In the genomic region with DNA sequence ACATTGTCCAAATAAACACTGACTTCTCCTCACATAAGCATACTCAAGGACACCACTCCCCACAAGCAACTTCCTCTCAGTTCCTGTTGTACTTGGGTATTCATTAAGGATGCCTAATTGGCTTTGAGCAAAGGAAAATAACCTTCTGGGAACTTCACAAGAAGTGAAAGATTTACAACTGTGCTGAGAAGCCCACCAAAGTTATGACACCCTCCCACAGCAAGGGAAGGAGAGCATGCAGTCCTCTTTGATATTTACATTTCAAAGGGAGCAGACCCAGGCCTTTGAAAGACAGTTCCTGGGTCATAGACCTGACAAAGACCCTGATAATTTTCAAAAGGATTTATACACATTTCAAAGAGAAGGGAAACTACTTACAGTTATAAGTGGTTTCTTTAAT, we compare ENCODE assay signal across 11 mouse cellular contexts.
"Had no signal": no experiment of that assay in that cellular context is flagged by ENCODE, and none has a peak within 500 bp of the region (broad histone marks: within the 10 kb centered on the region; RNA-seq: fewer than 3 reads in every experiment).

No protein-coding gene starts in this region.

- H3K4me2 ChIP-seq: limb, embryonic 15.5 days; liver, embryonic 12.5 days; lung, embryonic 15.5 days; midbrain, embryonic 13.5 days; stomach, embryonic 15.5 days had no signal

- ATAC-seq: intestine, embryonic 16.5 days; liver, embryonic 12.5 days; midbrain, embryonic 13.5 days had no signal

- H3K9me3 ChIP-seq: limb, embryonic 15.5 days; liver, embryonic 12.5 days; lung, embryonic 15.5 days; midbrain, embryonic 13.5 days; stomach, embryonic 15.5 days had no signal

- H3K9ac ChIP-seq: limb, embryonic 15.5 days; liver, embryonic 12.5 days; lung, embryonic 15.5 days; midbrain, embryonic 13.5 days; stomach, embryonic 15.5 days had no signal

- H3K4me3 ChIP-seq: limb, embryonic 15.5 days; liver, embryonic 12.5 days; lung, embryonic 15.5 days; midbrain, embryonic 13.5 days; stomach, embryonic 15.5 days had no signal

- H3K4me1 ChIP-seq: limb, embryonic 15.5 days; liver, embryonic 12.5 days; lung, embryonic 15.5 days; stomach, embryonic 15.5 days had no signal

- H3K27me3 ChIP-seq: limb, embryonic 15.5 days; liver, embryonic 12.5 days; lung, embryonic 15.5 days; midbrain, embryonic 13.5 days; stomach, embryonic 15.5 days had no signal

- DNase-seq: kidney, adult 9 months; layer of hippocampus, postnatal 36 days; right cerebral cortex, postnatal 14 days; thymus, adult 2 months; thymus, postnatal 25 days had no signal

- H3K36me3 ChIP-seq: limb, embryonic 15.5 days; liver, embryonic 12.5 days; lung, embryonic 15.5 days; midbrain, embryonic 13.5 days; stomach, embryonic 15.5 days had no signal

- H3K27ac ChIP-seq: limb, embryonic 15.5 days; liver, embryonic 12.5 days; lung, embryonic 15.5 days; midbrain, embryonic 13.5 days; stomach, embryonic 15.5 days had no signal
